Mouse (Mus musculus): ENCODE results near the gene Srd5a1. TPM values are rescaled to one million over a fixed set of nuclear protein-coding genes. Genes with fewer than 3 reads are reported as not detected.

Gene Srd5a1
- polyA plus RNA-seq, 1 experiment = 3.4 TPM

DNA sequence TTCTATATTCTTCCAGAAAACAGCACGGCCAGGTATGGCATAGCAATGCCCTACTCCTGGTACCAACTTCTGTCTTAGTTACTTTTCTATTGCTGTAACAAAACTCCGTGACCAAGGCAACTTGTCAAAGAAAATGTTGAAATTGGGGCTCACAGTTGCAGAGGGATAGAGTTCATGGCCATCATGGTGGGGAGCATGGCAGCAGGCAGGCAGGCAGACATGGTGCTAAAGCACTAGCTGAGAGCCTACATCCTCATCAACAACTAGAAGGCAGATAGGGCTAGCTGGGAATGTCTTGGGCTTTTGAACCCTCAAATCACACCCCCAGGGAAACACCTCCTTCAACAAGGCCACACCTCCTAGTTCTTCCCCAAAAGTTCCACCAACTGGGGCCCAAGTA is 60.4 kb downstream of the Srd5a1 start:
- TF ChIP-seq CTCF (IDR thresholded peaks at IDR 0.05; ENCODE audit: insufficient read depth, low read length) (no peak), POLR2A (IDR thresholded peaks at IDR 0.05; ENCODE audit: borderline replicate concordance, extremely low read depth, low read depth, low read length) (no peak)
- WGBS = 83% methylated on average over 2 of the region's 2 CpGs
- Histone ChIP-seq H3K4me3 (replicated peaks; ENCODE audit: extremely low read depth, low read depth, low read length) (no peak overlapping the region), H3K4me1 (ENCODE audit: control insufficient read depth, insufficient read depth, low read length) (no peaks in the 10 kb centered on the region)
- DNase-seq = no peak

DNA sequence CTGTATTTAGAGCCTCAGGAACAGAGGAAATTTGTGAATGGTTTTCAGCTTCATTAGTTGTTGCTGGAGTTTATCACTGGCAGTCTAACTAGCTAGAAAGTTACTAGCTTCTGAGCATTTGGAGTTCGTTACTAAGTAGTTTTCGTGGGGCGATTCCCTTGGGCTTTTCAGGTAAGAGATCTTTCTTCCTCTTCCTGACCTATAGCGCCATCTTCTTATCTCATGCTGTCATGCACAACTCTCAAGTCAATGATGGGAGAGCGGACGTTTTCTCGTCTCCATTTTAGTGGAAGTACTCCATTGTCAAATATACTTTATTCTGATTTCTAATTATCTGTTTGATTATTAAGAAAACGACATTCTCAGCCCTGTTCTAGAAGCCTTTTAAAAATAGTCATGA is 61.3 kb downstream of the Srd5a1 start:
- Histone ChIP-seq H3K4me3 (replicated peaks; ENCODE audit: extremely low read depth, low read depth, low read length) (no peak overlapping the region), H3K4me1 (ENCODE audit: control insufficient read depth, insufficient read depth, low read length) (no peaks in the 10 kb centered on the region)
- no peak for DNase-seq
- TF ChIP-seq CTCF (IDR thresholded peaks at IDR 0.05; ENCODE audit: insufficient read depth, low read length) (no peak), POLR2A (IDR thresholded peaks at IDR 0.05; ENCODE audit: borderline replicate concordance, extremely low read depth, low read depth, low read length) (no peak)
- 41% methylated on average over 8 of the region's 8 CpGs for WGBS

DNA sequence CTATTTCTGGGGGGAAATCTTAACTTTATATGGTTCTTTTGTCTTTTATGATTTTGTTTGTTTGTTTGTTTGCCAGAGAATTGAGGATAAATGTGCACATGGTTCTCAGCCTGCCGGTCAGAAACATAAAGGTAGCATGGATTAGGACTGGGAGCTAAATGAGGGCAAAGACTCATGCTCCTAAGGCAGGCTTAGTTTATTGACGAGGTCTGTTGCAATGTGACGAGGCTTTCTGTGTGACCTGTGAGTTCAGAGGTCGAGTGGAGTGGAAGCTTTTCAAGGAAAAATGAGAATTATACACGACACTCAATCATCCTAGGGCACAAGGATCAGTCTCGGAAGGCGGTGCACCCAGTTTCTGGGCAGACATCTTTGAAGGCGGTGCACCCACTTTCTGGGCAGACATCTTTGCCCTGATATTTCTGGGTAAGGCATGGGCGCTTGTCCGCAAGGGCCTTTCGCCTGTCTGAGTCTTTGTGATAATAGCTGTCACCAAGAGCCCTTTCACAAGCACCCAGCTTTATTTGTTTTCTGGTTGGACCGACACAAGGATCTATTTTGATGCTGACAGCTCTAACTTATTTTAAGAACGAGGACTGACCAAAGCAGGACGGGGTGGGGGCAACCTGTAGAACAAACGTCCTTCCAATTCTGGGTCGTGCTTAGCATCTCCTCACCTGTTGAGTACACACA is 63.6 kb downstream of the Srd5a1 start:
- WGBS = 55% methylated on average over 16 of the region's 16 CpGs

DNA sequence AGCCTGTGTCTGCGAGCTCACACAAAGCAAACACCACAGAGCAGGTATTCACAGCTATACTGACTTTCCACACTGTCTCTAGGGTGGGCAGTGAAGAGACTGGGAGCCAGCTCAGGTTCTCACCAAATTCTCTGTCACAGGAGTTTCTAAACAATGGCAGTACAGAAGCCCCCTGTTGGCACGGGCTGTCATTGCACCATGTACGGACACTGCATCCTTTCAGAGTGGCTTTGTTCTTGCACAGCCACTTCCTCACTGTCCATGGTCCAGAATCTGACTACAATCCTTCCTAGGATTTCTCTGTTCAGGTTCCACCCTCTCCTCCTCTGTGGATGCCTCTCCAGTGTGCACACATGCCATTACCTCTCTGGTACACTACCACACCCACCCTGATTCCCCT is 66.2 kb downstream of the Srd5a1 start:
- no peak for TF ChIP-seq POLR2A (IDR thresholded peaks at IDR 0.05; ENCODE audit: borderline replicate concordance, extremely low read depth, low read depth, low read length)
- peak; percentile 69 for TF ChIP-seq CTCF (IDR thresholded peaks at IDR 0.05; ENCODE audit: insufficient read depth, low read length)
- DNase-seq = no peak
- Histone ChIP-seq H3K4me3 (replicated peaks; ENCODE audit: extremely low read depth, low read depth, low read length) (no peak overlapping the region), H3K4me1 (ENCODE audit: control insufficient read depth, insufficient read depth, low read length) (peaks cover 3% of the 10 kb centered on the region; the same call in 1 of the 2 replicates)
- WGBS = 22% methylated on average over 3 of the region's 3 CpGs

More for the DNA sequence above, 63.6 kb downstream of the Srd5a1 start:
- TF ChIP-seq POLR2A (IDR thresholded peaks at IDR 0.05; ENCODE audit: borderline replicate concordance, extremely low read depth, low read depth, low read length) = no peak
- no peak for TF ChIP-seq CTCF (IDR thresholded peaks at IDR 0.05; ENCODE audit: insufficient read depth, low read length)
- no peak overlapping the region for H3K4me3 ChIP-seq (replicated peaks; ENCODE audit: extremely low read depth, low read depth, low read length)
- H3K4me1 ChIP-seq (ENCODE audit: control insufficient read depth, insufficient read depth, low read length) = no peaks in the 10 kb centered on the region
- no peak for DNase-seq

DNA sequence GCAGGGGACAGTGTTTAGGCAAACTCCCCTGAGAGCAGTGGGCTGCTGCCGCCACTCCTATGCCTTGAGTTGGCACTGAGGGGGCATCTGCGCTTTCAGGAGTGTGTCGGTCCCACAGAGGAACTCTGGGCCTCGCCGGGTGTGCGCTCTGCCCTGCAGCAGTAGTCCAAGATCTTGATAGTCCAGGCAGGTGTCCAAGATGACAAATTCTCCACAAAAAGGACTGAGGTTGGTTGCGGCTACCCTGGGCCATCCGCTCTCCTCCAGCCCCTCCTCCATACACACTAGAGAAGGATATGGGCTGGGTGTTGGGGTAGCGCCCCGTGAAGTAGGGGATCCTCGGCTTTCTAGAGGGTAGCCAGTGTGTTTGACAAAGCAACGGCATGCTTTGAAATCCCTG is 67.6 kb downstream of the Srd5a1 start:
- WGBS = 48% methylated on average over 12 of the region's 12 CpGs
- Histone ChIP-seq H3K4me3 (replicated peaks; ENCODE audit: extremely low read depth, low read depth, low read length) (no peak overlapping the region), H3K4me1 (ENCODE audit: control insufficient read depth, insufficient read depth, low read length) (peaks cover 3% of the 10 kb centered on the region; the same call in 1 of the 2 replicates)
- no peak for DNase-seq
- TF ChIP-seq POLR2A (IDR thresholded peaks at IDR 0.05; ENCODE audit: borderline replicate concordance, extremely low read depth, low read depth, low read length) = no peak
- TF ChIP-seq CTCF (IDR thresholded peaks at IDR 0.05; ENCODE audit: insufficient read depth, low read length) = no peak

DNA sequence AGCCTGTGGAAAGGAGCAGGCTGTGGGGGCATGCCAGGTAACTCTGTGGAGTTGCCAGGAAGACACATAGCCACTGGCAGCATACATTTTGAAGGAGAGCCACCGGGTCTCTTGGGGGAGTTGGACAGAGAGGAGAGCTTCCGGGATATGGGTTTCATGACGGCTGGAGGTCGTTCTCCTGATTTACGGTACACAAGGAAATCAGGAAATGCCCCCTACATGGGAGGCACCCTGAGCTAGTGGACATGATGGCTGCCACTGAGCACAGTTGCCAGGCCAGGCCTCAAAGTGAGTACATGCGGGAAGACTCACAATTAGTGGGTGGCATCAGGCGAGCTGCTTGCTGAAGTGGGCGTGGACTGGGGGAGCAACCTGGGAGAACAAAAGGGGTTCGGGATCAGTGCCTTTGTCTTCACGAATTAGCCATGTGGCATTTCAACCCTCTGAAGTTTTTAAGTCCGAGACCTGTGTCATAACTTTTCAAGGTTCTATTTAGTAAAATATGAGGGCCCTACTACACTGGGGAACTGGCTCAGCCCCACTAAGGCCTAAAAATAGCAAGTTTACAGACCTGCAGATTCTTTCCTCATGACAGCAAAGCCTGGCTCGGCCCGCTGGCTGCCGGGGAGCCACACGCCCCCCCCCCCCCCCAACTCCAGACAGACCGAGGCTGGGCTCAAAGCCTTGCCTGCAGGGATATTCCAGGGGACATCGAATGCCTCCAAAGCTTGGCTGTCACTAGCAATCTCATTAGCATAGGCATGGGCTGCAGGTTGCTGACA is 68.5 kb downstream of the Srd5a1 start:
- 52% methylated on average over 17 of the region's 17 CpGs for WGBS
- no peak for DNase-seq
- H3K4me1 ChIP-seq (ENCODE audit: control insufficient read depth, insufficient read depth, low read length) = peaks cover 3% of the 10 kb centered on the region; the same call in 1 of the 2 replicates
- TF ChIP-seq POLR2A (IDR thresholded peaks at IDR 0.05; ENCODE audit: borderline replicate concordance, extremely low read depth, low read depth, low read length) (no peak), CTCF (IDR thresholded peaks at IDR 0.05; ENCODE audit: insufficient read depth, low read length) (no peak)
- H3K4me3 ChIP-seq (replicated peaks; ENCODE audit: extremely low read depth, low read depth, low read length) = no peak overlapping the region

DNA sequence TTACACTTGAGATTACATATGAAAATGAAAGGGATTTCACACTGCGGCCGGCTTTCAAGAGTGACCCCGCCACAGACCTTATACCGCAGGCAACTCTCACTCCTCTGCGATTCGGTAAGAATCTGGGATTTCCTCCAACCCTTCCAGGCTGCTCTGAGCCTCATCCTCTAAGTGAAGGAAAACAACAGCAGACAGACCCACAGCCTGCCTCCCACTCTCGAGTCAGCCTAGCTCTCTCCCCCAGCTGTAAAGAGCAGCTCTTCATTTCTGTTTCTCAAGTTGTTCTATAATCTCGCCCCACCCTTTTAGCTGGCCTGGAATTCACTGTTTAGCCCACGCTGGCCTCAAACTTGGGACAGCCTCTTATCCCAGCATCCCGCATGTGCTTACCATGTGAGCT is 69.5 kb downstream of the Srd5a1 start:
- Histone ChIP-seq H3K4me1 (ENCODE audit: control insufficient read depth, insufficient read depth, low read length) (peaks cover 3% of the 10 kb centered on the region; the same call in 1 of the 2 replicates), H3K4me3 (replicated peaks; ENCODE audit: extremely low read depth, low read depth, low read length) (no peak overlapping the region)
- TF ChIP-seq CTCF (IDR thresholded peaks at IDR 0.05; ENCODE audit: insufficient read depth, low read length) = no peak
- TF ChIP-seq POLR2A (IDR thresholded peaks at IDR 0.05; ENCODE audit: borderline replicate concordance, extremely low read depth, low read depth, low read length) = no peak
- no peak for DNase-seq
- 40% methylated on average over 10 of the region's 10 CpGs for WGBS

DNA sequence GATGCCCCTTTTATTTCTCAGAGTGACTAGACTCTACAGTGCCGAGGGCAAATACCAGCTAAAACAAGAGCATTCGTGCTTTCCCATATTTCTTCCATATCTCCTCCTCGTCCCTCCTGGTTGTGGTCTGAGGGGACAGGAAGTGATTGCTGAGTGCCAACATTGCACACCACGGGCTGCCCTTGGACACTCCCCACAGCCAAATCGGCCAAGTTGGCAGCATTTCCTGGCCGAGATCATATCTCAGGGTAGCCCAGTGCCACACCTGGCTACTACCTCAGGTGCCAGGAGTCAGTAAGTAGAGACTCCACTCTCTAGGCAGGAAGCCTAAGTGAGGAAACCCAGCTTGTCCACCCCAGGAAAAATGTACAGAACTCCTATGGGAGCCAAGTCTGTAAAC is 70.0 kb downstream of the Srd5a1 start:
- TF ChIP-seq CTCF (IDR thresholded peaks at IDR 0.05; ENCODE audit: insufficient read depth, low read length) = no peak
- no peak for TF ChIP-seq POLR2A (IDR thresholded peaks at IDR 0.05; ENCODE audit: borderline replicate concordance, extremely low read depth, low read depth, low read length)
- no peak overlapping the region for H3K4me3 ChIP-seq (replicated peaks; ENCODE audit: extremely low read depth, low read depth, low read length)
- 19% methylated on average over 6 of the region's 6 CpGs for WGBS
- no peak for DNase-seq
- H3K4me1 ChIP-seq (ENCODE audit: control insufficient read depth, insufficient read depth, low read length) = peaks cover 3% of the 10 kb centered on the region; the same call in 1 of the 2 replicates

DNA sequence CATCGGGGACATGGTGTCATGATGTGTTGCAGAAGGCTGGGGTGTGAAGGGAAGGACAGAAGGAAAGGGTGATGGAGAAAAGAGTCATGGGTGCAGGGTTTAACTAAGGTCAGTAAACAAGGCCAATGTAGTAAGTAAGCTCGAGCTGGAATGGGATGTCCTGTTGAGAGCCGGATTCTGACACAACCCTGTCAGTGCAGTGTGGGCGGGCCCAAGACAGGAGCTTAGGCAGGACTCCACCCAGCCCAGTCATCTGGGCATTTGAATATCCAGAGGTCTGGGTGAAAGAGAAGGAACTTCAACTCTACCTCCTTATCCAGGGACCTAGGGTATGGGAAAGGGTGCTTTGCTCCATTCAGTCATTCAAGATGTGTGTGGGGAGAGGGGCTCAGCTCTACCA is 72.9 kb downstream of the Srd5a1 start:
- DNase-seq = no peak
- Histone ChIP-seq H3K4me1 (ENCODE audit: control insufficient read depth, insufficient read depth, low read length) (peaks cover 3% of the 10 kb centered on the region), H3K4me3 (replicated peaks; ENCODE audit: extremely low read depth, low read depth, low read length) (no peak overlapping the region)
- TF ChIP-seq POLR2A (IDR thresholded peaks at IDR 0.05; ENCODE audit: borderline replicate concordance, extremely low read depth, low read depth, low read length) = no peak
- TF ChIP-seq CTCF (IDR thresholded peaks at IDR 0.05; ENCODE audit: insufficient read depth, low read length) = no peak
- 29% methylated on average over 4 of the region's 4 CpGs for WGBS

All from lung, adult 2 months (tissue).